Comparison of ENCODE assay signal across 24 mouse cellular contexts in the genomic region with DNA sequence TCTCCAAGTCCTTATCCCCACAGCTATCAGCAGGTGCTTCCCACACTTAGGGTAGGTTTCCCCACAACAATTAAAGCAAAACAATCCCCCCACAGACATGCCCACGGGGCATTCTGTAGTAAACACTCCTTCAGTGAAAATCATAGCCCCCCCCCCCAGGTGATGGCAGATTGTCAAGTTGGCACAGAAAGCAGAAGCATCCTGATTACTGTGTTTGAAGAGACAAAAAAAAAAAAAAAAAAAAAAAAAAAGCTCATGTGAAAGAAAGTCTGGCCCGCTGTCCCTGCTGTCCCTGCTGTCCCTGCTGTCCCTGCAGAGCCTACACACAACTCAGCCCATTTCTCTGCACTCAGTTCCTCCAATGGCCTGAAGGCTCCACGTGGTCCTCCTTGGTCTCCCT. TPM values are rescaled to one million over a fixed set of nuclear protein-coding genes. Genes with fewer than 3 reads are reported as not detected.
"Had no signal": no experiment of that assay in that cellular context is flagged by ENCODE, and none has a peak within 500 bp of the region (broad histone marks: within the 10 kb centered on the region; RNA-seq: fewer than 3 reads in every experiment).

No protein-coding gene starts in this region.

- H3K4me3 ChIP-seq: lung, embryonic 15.5 days; megakaryocyte, embryonic 14.5 days; midbrain, embryonic 13.5 days; midbrain, embryonic 15.5 days; neural tube, embryonic 12.5 days; stomach, embryonic 15.5 days had no signal

- H3K9me3 ChIP-seq: lung, embryonic 15.5 days; megakaryocyte, embryonic 14.5 days; midbrain, embryonic 13.5 days; midbrain, embryonic 15.5 days; neural tube, embryonic 12.5 days; stomach, embryonic 15.5 days had no signal

- H3K36me3 ChIP-seq: lung, embryonic 15.5 days; midbrain, embryonic 13.5 days; midbrain, embryonic 15.5 days; neural tube, embryonic 12.5 days; stomach, embryonic 15.5 days had no signal

- DNase-seq: liver, postnatal 0 days; lung, adult 2 months; lung, postnatal 14 days; lung, postnatal 36 days; right cerebral cortex, postnatal 14 days; thymus, adult 2 months; thymus, postnatal 14 days; thymus, postnatal 36 days had no signal

- H3K9ac ChIP-seq: liver, postnatal 0 days; lung, embryonic 15.5 days; midbrain, embryonic 13.5 days; midbrain, embryonic 15.5 days; neural tube, embryonic 12.5 days; stomach, embryonic 15.5 days had no signal

- H3K27ac ChIP-seq: lung, embryonic 15.5 days; macrophage; midbrain, embryonic 13.5 days; midbrain, embryonic 15.5 days; neural tube, embryonic 12.5 days; stomach, embryonic 15.5 days; stomach, postnatal 0 days had no signal

- H3K4me1 ChIP-seq: lung, embryonic 15.5 days had no signal

- H3K27me3 ChIP-seq: lung, embryonic 15.5 days; midbrain, embryonic 13.5 days; midbrain, embryonic 15.5 days; neural tube, embryonic 12.5 days; stomach, embryonic 15.5 days had no signal

RNA-seq across cellular contexts. Expression of gene Allc, which starts 1.7 kb away (rescaled TPM):
- total RNA-seq: megakaryocyte progenitor cell, adult 5-6 weeks; monocyte, adult 5-6 weeks; neutrophil, adult 5-6 weeks had no signal
- polyA plus RNA-seq: liver, postnatal 0 days; lung, adult 2 months; lung, postnatal 0 days; macrophage; midbrain, embryonic 11.5 days; midbrain, embryonic 13.5 days; neural tube, embryonic 12.5 days; neural tube, embryonic 14.5 days; spleen, adult 2 months; stomach, embryonic 15.5 days; stomach, postnatal 0 days had no signal

RNA-seq across cellular contexts. Expression of gene Dcdc2c, which starts 31.8 kb away (rescaled TPM):
- total RNA-seq: midbrain, postnatal 0 days; monocyte, adult 5-6 weeks had no signal
- polyA plus RNA-seq: lung, adult 2 months; lung, postnatal 0 days; macrophage; midbrain, embryonic 13.5 days; neural tube, embryonic 12.5 days; spleen, adult 2 months; stomach, postnatal 0 days; thymus, adult 2 months had no signal

RNA-seq across cellular contexts. Expression of gene Colec11, which starts 39.1 kb away (rescaled TPM):
- total RNA-seq: monocyte, adult 5-6 weeks; neutrophil, adult 5-6 weeks had no signal
- polyA plus RNA-seq: macrophage had no signal
